Mouse (Mus musculus): Measurements from ENCODE around the gene Arsk. TPM values are rescaled to one million over a fixed set of nuclear protein-coding genes. Genes with fewer than 3 reads are reported as not detected.

Gene Arsk
- polyA plus RNA-seq, 1 experiment from 2014 or later, result 3.0 TPM

DNA sequence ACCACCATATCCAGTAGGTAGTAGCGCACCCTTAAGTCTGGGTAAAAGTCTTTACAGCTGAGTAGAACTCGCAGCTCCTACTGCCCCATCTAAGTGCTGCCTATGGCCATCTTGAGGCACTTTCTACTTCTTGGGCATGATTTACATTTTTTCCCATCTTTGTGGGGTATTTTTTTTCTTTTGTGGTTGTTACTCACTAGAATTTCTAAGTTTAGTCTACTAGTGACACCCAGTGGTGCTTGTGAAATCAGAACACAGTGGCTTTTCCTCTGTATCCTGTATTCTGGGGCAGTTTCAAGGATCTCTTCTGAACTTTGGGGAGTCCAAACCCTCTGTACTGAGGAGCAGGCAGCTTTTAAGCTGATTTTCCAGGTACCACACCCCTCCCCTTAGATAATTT, 76.7 kb downstream of the Arsk start:
- H3K9ac ChIP-seq, result no peak overlapping the region
- H3K27me3 ChIP-seq (replicated peaks), result no peaks in the 10 kb centered on the region
- H3K4me2 ChIP-seq, result no peak overlapping the region
- no peak for ATAC-seq (ENCODE audit: insufficient number of reproducible peaks, low FRiP score)
- 91% methylated on average over 2 of the region's 2 CpGs for WGBS
- H3K4me1 ChIP-seq (replicated peaks), result peaks cover 3% of the 10 kb centered on the region; the same call in 1 of the 2 replicates
- H3K36me3 ChIP-seq, result no peaks in the 10 kb centered on the region
- no peaks in the 10 kb centered on the region for H3K9me3 ChIP-seq (replicated peaks)
- no peak overlapping the region for H3K4me3 ChIP-seq
- no peak overlapping the region for H3K27ac ChIP-seq (ENCODE audit: poor library complexity, severe bottlenecking)

GRCm38 (mm10) chr13:76018844-76019400, 79.5 kb downstream of the Arsk start:
- H3K27ac ChIP-seq (ENCODE audit: poor library complexity, severe bottlenecking), result no peak overlapping the region
- H3K4me3 ChIP-seq, result peak overlapping the region; percentile 71
- WGBS, result 46% methylated on average over 5 of the region's 5 CpGs
- no peaks in the 10 kb centered on the region for H3K36me3 ChIP-seq
- H3K9me3 ChIP-seq (replicated peaks), result no peaks in the 10 kb centered on the region
- peak overlapping the region; percentile 86; the same call in 1 of the 2 replicates for H3K9ac ChIP-seq
- H3K27me3 ChIP-seq (replicated peaks), result no peaks in the 10 kb centered on the region
- peak; percentile 36 for ATAC-seq (ENCODE audit: insufficient number of reproducible peaks, low FRiP score)
- peaks cover 3% of the 10 kb centered on the region; the same call in 1 of the 2 replicates for H3K4me1 ChIP-seq (replicated peaks)
- peak overlapping the region; percentile 76 for H3K4me2 ChIP-seq

GRCm38 (mm10) chr13:76017974-76018843, 80.3 kb downstream of the Arsk start, which contains the start of gene Rfesd:
Gene Rfesd, minus strand, starts transcription at chr13:76018719.
- Histone ChIP-seq H3K4me3 (peak within 1 kb of the TSS; percentile 71), H3K4me2 (peak within 1 kb of the TSS; percentile 76), H3K9me3 (replicated peaks) (no peaks in the 10 kb centered on the region), H3K27ac (ENCODE audit: poor library complexity, severe bottlenecking) (peak within 1 kb of the TSS; percentile 92), H3K36me3 (no peaks in the 10 kb centered on the region), H3K9ac (peak within 1 kb of the TSS; percentile 86), H3K4me1 (replicated peaks) (peaks cover 3% of the 10 kb centered on the region; the same call in 1 of the 2 replicates), H3K27me3 (replicated peaks) (no peaks in the 10 kb centered on the region)
- WGBS, result 1% methylated on average over 50 of the region's 50 CpGs
- peak; percentile 97 for ATAC-seq (ENCODE audit: insufficient number of reproducible peaks, low FRiP score)

DNA sequence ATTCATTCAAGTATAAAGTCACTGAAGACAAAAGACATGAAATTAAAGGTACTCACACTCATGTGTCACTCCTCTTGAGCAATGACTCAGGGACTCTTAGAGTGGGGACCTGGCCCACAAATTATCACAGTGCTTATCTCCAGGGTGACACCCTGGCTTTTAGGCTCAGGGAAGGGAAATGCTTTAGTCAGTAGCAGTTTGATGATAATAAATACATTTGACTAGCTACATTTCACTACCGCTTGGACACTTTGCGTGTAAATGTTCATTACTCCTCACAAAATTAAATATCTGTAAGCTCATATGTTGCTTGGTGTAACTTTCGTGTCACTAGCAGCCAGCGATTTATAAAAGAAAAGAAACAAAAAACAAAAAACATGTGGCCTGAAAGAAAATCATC, 81.0 kb downstream of the Arsk start:
- Histone ChIP-seq H3K4me1 (replicated peaks) (peaks cover 3% of the 10 kb centered on the region; the same call in 1 of the 2 replicates), H3K27me3 (replicated peaks) (no peaks in the 10 kb centered on the region), H3K9ac (peak overlapping the region; percentile 86), H3K36me3 (no peaks in the 10 kb centered on the region), H3K4me2 (peak overlapping the region; percentile 76), H3K4me3 (peak overlapping the region; percentile 71), H3K9me3 (replicated peaks) (no peaks in the 10 kb centered on the region), H3K27ac (ENCODE audit: poor library complexity, severe bottlenecking) (peak overlapping the region; percentile 92)
- WGBS, result 57% methylated on average over 4 of the region's 4 CpGs
- ATAC-seq (ENCODE audit: insufficient number of reproducible peaks, low FRiP score), result peak; percentile 52; the same call in 1 of the 2 replicates

- Histone ChIP-seq H3K27me3 (replicated peaks) (no peaks in the 10 kb centered on the region), H3K36me3 (no peaks in the 10 kb centered on the region), H3K4me3 (no peak overlapping the region), H3K4me2 (no peak overlapping the region), H3K4me1 (replicated peaks) (peaks cover 3% of the 10 kb centered on the region; the same call in 1 of the 2 replicates), H3K27ac (ENCODE audit: poor library complexity, severe bottlenecking) (no peak overlapping the region), H3K9me3 (replicated peaks) (no peaks in the 10 kb centered on the region), H3K9ac (no peak overlapping the region)
- no peak for ATAC-seq (ENCODE audit: insufficient number of reproducible peaks, low FRiP score)
- WGBS, result 32% methylated on average over 2 of the region's 2 CpGs
Observed at GRCm38 (mm10) chr13:76014511-76014910, 83.9 kb downstream of the Arsk start.

Other genes with a start within 250 kb of the Arsk start
- 34.1 and 35.8 TPM in 2 replicates for gene Rhobtb3, start 154.7 kb downstream of the Arsk start, polyA plus RNA-seq (2016; fragmentation: Nextera tagmentation; extraction: Ambion mirVana)
- 0.18 and 0.22 TPM in 2 replicates for gene Spata9, start 131.5 kb downstream of the Arsk start, polyA plus RNA-seq (2016; fragmentation: Nextera tagmentation; extraction: Ambion mirVana)
- 21.3 and 22.7 TPM in 2 replicates for gene Rfesd, start 79.9 kb downstream of the Arsk start, polyA plus RNA-seq (2016; fragmentation: Nextera tagmentation; extraction: Ambion mirVana)
- gene Gpr150, start 41.7 kb downstream of the Arsk start, polyA plus RNA-seq (2016; fragmentation: Nextera tagmentation; extraction: Ambion mirVana), result 0.08 TPM in 1 of 2 replicates, not detected in the other
- gene Ttc37, start 74 bp upstream of the Arsk start, polyA plus RNA-seq (2016; fragmentation: Nextera tagmentation; extraction: Ambion mirVana), result 10.1 and 13.1 TPM in 2 replicates
- gene Fam81b, start 206.4 kb upstream of the Arsk start, polyA plus RNA-seq (2016; fragmentation: Nextera tagmentation; extraction: Ambion mirVana), result not detected in 2 replicates

Measured in heart, embryonic 12.5 days (tissue).